Mouse (Mus musculus) thymus, postnatal 14 days (tissue): ENCODE measurements around the gene Gars.
A peak's percentile ranks its signal among the peaks of the same experiment; 100 is the strongest.

Source experiments
- DNase-seq: peaks from one replicate; pipeline ENCODE4 v3.0.0; 2021

The Gars gene

GRCm38 (mm10) chr6:55038671-55039445, 1.1 kb downstream of the Gars start:
- DNase-seq = peak; percentile 25

GRCm38 (mm10) chr6:55039446-55039783, 1.6 kb downstream of the Gars start:
- no peak for DNase-seq

- no peak for DNase-seq
Observed at GRCm38 (mm10) chr6:55040031-55040430, 2.2 kb downstream of the Gars start.

GRCm38 (mm10) chr6:55043206-55043605, 5.4 kb downstream of the Gars start:
- DNase-seq = no peak

- DNase-seq = no peak
Observed at GRCm38 (mm10) chr6:55044542-55044941, 6.7 kb downstream of the Gars start.

GRCm38 (mm10) chr6:55045326-55045725, 7.5 kb downstream of the Gars start:
- DNase-seq = no peak

- no peak for DNase-seq
Observed at GRCm38 (mm10) chr6:55049186-55049585, 11.4 kb downstream of the Gars start.

GRCm38 (mm10) chr6:55054491-55054890, 16.7 kb downstream of the Gars start:
- DNase-seq = no peak

- no peak for DNase-seq
Observed at GRCm38 (mm10) chr6:55057427-55057826, 19.6 kb downstream of the Gars start.

- DNase-seq = no peak
Observed at GRCm38 (mm10) chr6:55060241-55060825, 22.5 kb downstream of the Gars start.

GRCm38 (mm10) chr6:55061328-55061727, 23.5 kb downstream of the Gars start:
- no peak for DNase-seq

GRCm38 (mm10) chr6:55062200-55062599, 24.4 kb downstream of the Gars start:
- DNase-seq = no peak

- no peak for DNase-seq
Observed at GRCm38 (mm10) chr6:55063793-55064476, 26.1 kb downstream of the Gars start.

- DNase-seq = no peak
Observed at GRCm38 (mm10) chr6:55064477-55064827, 26.6 kb downstream of the Gars start.

GRCm38 (mm10) chr6:55065903-55066302, 28.1 kb downstream of the Gars start:
- no peak for DNase-seq

- no peak for DNase-seq
Observed at GRCm38 (mm10) chr6:55076561-55077255, 38.9 kb downstream of the Gars start.

- no peak for DNase-seq
Observed at GRCm38 (mm10) chr6:55081379-55081778, 43.6 kb downstream of the Gars start.

- no peak for DNase-seq
Observed at GRCm38 (mm10) chr6:55082261-55083051, 44.6 kb downstream of the Gars start.

- DNase-seq = no peak
Observed at GRCm38 (mm10) chr6:55087355-55087754, 49.5 kb downstream of the Gars start.

- DNase-seq = peak; percentile 18
Observed at GRCm38 (mm10) chr6:55090639-55091038, 52.8 kb downstream of the Gars start.

- DNase-seq = no peak
Observed at GRCm38 (mm10) chr6:55091396-55091795, 53.6 kb downstream of the Gars start.

GRCm38 (mm10) chr6:55093431-55094146, 55.8 kb downstream of the Gars start:
- no peak for DNase-seq
